Mouse (Mus musculus) heart, adult 18-20 months (tissue): ENCODE measurements at regions not wholly inside any gene's neighbourhood (a gene's known extent, or its start where the extent isn't known, plus 50 kb on each side); places are given as distances from the start of the nearest gene placed in this dataset.
A peak's percentile ranks its signal among the peaks of the same experiment; 100 is the strongest.
"Not testable (repeated sequence)": the region's sequence is repeated elsewhere in the genome, so short reads cannot be mapped to it uniquely, and the experiment has no call there.

Source experiments
- DNase-seq, 2 experiments: peaks; one replicate each; pipeline ENCODE4 v3.0.0; 2021 to 2022; ENCODE audit warnings: mixed read lengths in 1 of 2

DNA sequence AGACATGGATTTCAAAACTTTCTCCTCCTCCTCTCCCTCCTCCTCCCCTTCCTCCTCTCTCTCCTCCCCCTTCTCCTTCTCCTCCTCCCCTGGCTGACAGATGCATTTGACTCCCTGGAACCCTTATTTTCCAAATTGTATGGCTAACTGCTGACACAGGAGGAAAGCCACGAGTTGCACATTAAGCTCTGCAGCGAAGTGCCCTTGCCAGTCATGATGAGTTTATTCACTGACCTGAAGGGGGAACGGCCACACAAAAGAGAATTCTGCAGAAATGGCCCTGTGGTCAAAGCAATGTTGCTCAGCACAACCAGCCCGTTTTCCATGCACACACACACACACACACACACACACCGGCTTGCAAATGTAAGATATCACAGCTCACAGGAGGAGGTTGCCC is 112.6 kb downstream of the Tomm20 start:
- DNase-seq: no peak

DNA sequence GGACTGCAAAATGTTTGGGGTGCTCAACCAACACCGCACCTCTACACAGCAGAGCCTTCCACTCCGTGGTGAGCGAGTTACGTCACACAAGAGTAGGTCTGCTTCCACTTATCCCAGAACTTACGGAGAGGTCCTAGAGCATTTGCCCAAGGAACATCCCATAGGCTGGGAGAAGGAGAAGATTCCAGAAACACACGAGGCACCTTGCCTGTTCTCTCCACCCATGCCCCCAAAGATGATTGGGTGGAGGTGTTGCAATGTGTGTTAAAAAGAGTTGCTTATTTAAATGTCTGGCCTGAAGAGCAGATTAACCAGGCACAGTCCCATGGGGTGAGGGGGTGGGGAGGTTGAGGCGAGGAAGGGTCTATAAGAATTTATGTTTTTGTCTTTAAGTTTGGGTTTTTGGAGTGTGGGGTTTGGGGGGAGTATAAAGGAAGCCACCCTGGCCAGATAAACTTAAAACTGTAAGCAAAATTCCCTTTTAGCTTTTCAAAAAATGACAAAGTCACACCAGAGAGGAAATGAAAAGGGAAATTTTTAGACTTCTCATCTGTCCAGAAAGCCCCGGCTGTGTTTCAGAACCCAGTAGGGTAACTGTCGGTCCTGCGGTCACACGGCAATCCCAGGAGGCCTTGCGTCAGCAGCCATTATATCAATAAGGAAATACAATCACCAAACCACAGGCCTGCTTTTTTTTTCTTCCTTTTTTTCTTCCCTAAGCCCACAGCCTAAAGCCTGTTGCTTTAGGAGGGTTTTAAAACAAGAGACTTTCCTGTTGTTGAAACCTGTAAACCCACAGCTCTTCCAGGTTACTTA is 113.3 kb downstream of the Tomm20 start:
- peak; percentile 74 to 90 for DNase-seq

DNA sequence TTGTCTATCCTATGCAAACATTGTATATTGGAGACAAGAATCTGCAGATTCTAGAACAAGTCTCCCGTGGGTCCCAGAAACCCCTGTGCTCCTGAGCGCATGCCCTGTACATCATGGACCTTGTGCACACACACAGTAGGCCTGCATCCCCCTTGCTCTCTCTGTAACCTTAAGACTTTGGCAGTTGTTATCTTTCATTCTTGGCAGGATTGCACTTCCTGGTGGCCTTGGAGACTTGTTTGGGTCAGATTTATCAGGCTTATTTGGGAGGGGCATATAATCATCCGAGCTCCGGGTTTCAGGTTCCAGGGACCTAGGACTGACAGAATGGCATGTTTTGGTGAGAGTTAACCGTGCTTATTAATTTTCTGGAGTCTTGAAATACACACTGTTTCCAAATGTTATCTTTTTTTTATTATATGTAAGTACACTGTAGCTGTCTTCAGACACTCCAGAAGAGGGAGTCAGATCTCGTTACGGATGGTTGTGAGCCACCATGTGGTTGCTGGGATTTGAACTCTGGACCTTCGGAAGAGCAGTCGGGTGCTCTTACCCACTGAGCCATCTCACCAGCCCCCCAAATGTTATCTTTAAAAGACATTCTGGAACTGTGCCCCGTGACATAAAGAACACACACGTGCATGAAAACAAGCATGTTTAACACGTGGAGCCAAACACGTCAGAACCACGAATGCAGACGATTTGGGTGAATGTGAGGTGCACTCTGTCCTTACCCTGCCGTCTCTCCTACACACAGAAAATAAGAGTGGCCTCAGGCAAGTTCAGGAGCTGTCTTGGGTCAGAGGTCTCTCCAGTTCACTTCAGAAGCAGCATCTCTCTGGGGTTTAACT is 114.1 kb downstream of the Tomm20 start:
- peak in 1 of 2 experiments; percentile 24 for DNase-seq

DNA sequence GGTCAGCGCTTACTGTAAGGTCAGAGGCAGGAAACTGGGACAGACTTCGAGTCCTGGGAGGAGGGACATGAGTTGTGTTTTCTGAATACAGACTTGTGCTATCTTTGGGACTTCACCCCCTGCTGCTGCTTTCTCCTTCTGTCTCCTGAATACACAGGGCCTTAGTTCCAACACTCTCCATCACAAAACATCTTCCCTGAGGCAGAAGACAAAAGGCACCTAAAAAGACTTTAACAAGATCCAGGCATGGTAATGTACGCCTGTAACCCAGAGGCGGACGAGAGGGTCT is 115.5 kb downstream of the Tomm20 start:
- peak in 1 of 2 experiments; percentile 39 for DNase-seq

DNA sequence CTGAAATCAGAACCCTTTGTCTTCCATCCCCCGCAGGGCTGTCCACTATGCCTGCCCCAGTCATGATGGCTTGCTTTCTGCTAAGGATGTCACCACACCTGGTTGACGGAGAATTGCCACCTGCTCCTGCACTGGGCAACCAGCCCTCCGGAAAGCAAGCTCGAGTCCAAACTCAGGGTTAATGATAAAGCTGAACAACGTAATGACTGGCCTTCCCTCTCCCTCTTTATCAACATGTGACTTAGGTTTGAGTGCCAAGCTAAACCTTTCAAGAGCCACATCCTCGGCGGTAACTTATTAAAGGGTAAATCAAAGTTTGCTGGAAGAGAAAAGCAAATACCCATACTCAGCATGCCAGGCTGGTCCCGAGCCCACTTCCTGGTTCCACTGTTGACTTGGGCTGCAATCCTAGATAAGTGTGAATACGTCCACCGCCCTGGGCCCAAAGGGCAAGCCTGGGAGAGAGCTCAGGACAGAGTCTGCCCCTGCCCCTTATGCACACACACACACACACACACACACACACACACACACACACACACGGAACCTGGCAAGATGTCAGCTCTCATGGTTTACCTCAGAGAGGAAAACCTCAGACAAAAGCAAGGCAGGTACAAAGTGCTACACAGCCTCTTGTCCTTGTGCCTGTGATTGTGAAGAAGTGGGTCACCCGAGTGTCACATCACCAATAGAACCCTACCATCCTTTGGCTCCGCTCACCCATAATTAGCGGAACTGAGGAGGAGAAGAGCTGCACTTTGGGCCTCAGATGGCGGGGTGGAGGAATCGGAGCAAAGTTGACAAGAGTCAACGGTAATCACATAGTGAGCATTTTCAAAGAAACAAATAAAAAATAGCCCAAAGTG is 116.0 kb downstream of the Tomm20 start:
- DNase-seq: peak; percentile 44 to 58

DNA sequence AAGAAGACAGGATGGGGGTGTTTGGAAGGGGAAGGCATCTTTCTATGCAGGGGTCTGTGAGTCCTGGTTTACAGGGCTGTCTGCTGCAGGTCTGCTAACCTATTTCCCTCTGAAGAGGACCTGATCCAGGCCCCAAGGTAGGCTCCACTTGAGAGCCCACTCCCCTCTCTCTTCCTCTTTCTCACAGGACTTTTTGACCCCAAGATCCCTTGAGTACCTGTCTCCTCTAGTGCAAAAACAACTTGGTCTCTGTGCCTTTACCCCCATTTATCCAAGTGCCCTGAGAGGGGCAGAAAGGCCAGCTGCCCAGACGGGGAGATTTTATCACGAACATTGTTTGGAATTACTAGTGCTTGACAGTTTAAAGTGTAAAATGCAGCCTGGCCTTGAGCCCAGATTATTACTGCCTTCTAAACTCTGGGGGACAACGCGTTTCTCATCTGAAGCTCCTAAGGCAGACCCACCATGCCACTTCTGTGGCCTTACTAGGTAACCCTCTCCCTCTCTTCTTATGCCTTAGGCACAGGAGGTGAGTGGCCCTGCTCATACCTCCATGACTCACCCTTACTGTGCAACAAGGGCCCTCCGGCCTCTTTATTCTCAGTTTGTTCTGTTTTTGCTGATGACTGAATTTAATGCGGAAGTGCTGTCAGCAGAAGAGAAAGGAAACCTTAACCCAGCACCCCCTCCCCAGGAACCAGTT is 117.8 kb downstream of the Tomm20 start:
- DNase-seq: peak in 1 of 2 experiments; percentile 54

DNA sequence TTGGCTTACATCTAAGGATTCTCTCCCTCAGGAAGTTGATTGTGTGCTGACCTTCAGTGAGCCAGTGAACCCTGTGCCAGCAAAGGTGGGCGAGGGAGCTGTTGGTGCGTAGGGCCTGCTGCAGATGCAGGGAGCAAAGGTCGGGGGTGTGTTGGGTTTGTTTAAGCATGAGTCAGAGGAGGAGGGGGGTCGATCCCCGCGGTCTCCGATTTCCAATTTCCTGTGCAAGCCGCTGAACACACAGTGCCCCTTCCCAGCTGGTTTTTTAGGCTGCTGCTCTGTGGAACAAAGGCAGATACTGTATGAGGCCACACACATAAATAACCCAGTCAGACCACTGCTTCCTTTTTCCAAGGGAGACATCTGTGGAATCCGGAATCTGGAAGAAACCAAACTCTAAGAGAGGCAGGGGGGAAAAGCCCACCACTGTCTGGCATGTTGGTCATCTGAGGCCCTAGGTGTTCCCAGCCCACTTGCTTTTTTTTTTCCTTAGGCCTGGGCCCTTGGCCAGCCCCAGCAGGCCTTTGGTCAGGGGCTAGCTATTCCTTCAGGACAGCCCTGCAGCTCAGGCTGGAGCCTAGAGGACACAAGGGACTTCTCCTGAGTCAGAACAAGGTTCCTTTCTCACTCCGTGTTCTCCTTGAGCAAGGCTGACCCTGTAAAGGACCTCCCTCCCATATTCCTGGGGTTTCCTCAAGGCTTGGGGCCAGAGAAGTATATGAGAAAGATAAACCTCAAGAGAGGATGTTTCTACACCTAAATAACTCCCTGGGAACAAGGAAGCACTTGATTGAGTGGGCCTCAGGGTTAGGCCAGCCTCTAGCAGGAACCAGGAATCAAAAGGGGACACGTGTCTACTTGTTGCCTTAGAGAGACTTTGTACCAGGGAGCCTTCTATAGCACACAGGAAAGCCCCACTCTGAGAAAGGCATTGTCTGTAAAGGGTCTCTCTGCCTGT is 119.0 kb downstream of the Tomm20 start:
- DNase-seq: peak; percentile 75 to 87

DNA sequence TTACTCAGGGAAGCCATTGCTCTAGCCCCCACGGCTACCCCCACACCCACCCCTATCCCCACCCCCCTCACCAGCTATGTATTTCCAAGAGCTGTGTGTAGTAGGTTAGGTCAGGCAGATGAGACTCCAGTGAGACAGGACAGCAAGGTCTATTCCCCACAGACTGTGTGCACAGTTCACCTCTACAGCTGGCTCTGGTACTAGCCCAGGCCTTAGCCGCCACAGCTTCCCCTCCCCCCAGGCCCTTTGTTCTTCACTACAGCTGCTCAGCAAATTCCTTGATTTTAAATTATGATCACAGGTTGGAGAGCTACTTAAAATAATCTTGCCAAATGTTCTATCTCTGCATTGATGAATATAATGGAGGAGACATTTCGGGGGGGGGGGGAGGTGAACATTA is 119.8 kb downstream of the Tomm20 start:
- DNase-seq: peak in 1 of 2 experiments; percentile 58

DNA sequence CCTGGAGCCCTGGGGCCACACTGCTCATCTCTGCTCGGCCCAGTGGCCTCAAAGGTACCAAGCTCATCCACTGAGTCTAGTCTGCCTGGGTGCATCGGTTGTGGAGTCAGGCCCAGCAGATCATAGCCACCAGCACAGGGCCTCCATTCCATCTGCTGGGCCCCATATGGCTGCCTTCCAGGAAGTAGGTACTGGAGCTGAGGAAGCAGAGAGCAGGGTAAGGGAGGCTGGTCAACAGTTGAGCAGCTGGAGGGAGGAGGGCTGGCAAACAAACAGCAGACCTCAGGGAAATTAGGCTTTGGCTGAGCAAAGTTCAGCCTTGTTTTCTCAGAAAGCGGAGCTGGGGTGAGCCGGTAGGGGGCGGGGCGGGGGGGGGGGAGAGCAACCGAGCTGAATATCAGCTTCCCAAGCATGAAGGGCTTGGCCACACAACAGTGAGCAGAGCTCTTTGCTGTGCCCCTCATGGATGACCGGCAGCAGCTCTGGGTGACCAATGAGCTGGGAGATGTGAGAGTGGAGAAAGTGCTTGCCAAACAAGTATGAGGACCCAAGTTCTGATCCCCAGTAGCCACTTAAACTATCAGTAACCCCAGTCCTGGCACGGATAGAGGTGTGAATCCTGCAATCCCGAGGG is 121.0 kb downstream of the Tomm20 start:
- peak; percentile 49 to 78 for DNase-seq

DNA sequence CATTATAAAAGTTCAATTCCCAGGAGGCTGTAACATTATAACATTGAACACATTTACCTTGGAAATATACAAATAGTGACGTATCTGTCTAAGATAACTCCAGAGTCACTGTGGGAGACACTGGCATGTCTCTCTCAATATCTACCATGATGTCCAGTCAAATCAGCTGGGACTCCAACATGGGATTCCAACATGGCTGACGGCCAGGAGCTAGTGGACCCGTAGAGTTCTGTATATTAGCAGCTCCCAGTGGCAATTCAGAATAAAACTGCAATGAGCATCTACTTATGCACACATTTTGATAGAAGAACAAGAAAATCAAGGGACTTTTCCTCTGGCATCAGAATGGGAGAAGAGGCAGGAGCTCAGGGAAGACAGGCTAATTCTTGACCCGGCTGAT is 123.4 kb downstream of the Tomm20 start:
- DNase-seq: no peak

DNA sequence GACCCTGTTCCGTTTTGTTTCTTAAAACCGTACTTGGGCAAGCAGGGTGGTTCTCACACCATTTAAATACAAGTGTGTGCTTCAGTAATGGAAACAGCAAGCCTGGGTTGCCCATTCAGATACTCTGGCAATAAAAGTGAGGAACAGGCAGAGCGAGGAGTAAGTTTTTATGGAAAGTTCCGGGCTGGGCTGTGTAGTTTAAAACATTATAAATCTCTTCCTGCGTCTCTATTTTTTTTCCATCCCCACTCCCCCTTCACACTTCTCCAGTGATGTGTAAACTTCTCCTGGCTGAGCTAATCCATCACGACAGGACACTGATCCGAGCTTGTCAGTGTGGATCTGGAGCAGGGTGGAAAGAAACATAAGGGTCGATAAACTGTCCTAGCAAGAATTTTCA is 124.4 kb downstream of the Tomm20 start:
- DNase-seq: no peak

DNA sequence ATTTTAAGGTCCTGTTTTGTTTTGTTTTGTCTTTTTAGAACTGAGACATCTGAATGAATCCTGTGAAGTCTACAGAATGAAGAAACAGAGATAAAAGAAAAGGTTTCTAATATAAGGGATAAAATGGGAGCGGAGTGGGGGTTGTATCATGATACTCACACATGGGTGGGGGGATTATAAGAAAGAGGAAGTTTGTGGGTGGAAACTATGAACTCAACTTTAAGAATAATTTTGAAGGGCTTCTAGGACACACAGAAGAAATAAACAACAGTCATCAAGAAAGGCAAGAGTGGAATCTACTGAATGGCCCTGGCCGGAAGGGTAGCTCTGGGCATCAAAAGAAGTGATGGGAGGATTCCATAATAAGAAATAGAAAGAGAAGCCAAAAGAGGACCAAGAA is 125.1 kb downstream of the Tomm20 start:
- no peak for DNase-seq

DNA sequence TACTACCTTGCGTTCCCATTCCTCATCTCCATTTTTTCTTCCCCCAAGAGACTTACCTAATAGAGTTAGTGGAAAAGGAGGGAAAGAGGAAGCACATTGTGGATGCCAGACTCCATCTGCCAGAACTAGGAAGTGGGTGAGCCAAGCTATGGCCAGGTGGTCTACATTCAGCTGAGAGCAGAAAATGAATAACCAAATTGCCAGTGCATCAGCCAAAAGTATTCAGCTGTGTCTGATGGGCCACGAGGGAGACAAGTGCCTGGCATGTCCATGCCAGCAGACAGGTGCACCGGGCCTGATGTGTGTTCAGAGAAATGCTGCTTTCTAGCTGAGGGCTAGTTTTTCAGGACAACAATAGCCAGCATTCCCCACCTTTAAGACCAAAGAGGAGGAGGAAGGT is 126.4 kb downstream of the Tomm20 start:
- no peak for DNase-seq

DNA sequence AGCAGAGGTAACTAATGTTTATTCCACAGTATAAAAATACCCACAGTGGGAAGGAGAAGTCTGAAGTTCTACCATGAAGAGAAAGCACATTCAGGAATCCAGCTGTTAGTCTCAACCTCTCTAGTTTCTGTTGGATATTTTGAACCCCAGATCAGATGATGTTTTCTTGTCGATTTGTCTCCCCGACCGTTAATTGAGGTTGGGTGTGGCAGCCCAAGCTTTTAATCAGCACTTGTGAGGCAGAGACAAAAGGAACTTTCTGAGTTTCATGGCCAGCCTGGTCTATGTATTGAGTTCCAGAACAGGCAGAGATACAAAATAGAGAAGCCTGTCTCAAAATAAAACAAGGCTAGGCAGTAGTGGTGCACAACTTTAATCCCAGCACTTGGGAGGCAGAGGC is 129.5 kb downstream of the Tomm20 start:
- DNase-seq: no peak

DNA sequence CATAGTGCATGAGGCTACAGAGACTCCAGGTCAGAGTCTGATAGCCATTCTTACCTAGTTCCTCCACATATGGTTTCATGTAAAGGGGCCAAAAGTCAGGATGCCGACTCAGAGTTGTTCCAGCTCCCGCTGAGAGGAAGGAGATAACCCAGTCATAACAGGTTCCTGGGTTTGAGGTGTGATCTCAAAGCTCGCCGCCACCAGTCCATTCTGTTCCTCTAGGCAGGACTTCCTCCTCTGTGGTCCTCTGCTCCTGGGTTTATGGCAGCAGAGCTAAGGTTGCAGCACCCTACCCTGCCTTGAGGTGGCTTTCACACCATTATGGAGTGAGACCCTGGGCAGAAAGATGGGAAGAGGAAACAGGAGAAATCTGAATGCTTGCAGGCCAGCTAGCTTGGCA is 131.2 kb downstream of the Tomm20 start:
- DNase-seq: no peak

DNA sequence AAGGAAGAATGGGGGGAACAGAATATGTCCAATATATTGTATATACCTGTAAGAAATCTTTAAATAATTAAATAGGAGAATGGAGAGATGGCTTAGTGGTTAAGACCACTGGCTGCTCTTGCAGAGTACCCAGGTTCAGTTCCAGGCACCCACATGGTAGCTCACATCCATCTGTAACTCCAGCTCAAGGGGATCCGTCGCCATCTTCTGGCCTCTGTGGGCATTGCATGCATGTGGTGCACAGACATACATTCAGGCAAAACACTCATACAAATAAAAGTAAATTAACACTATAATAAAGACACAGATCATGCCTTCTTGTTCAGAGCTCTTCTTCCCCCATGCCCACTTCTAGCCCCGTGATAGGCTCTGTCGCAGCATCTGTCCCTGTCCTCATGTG is 132.0 kb downstream of the Tomm20 start:
- DNase-seq: no peak

DNA sequence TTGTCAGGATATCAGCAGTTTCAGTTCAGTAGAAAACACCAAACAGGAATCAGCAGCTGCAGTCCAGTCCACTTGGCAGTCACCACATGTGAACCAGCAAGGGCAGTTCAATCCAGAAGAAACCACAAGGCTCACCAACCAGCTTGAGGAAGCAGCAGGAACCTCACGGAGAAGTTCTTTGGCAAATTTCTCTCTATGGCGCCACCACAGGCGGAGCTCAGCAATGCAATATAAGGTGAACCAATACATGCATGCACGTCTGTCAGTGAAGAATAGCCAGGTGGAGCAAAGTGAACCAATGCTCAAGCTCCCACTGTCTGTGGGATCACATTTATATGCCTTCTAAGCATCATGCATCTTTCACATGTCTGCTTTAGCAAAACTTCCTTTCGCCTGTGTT is 132.9 kb downstream of the Tomm20 start:
- DNase-seq: no peak

DNA sequence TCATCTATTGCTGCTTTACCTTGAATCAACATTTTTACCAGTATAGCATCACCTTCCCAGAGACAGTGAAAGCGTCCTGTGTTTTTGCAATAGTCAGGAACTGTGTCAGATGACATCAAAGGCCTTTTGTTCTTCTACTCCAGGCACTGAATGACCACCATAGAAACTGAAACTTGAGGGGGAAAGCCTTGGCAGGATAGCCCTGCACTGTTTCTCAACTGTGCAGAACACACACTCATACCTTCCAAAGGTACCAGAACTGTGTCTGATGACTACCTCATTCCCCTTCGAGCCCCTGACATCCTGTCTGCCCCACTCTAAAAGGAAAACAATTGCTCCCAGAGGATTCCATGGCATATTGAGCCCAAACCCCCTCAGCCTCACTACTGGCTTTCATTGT is 134.3 kb downstream of the Tomm20 start:
- not testable (repeated sequence) for DNase-seq

DNA sequence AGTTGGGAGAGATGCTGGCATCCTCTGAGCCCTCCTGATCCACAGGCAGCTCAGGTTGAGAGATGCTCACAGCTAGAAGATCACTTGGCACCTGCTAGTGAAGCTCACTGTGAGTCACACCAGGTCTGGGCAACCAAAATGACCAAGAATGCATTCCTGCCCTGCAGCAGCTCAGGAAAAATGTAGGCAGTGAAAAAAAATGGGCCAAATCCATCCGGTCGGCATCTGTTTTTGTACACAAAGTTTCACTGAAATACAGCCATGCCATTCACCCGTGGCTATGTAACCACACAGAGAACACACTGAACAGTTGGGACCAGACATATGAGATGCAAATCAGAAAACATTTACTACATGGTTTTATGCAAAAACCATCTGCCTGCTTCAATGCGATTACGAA is 135.1 kb downstream of the Tomm20 start:
- DNase-seq: no peak

DNA sequence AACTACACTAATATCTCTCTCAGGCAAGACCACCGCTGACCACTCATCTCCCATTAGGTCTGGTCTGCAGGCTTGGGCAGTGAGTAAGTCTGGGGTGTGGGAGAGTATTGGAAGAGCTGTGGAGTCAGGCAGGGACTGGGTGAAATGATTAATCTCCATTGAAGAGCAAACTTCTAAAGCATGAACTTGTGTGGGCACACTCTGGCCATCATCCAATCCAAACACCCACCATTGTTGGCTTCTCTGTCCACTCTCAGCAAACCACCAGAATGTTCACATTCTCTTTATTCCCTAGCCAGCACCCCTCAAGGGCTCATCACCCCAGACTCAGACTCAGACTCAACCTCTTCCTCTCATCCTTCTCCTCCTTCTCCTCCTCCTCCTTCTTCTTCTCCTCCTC is 136.3 kb downstream of the Tomm20 start:
- no peak for DNase-seq
